Mouse (Mus musculus): ENCODE data around the gene Hspb3.

Gene Hspb3

GRCm38 (mm10) chr13:113634732-113635481 is 28.6 kb downstream of the Hspb3 start:
- DNase-seq = no peak

- DNase-seq = no peak
Measured at GRCm38 (mm10) chr13:113632506-113632905, 31.0 kb downstream of the Hspb3 start.

GRCm38 (mm10) chr13:113627601-113628000 is 35.9 kb downstream of the Hspb3 start:
- DNase-seq = no peak

- DNase-seq = no peak
Measured at GRCm38 (mm10) chr13:113622865-113623255, 40.6 kb downstream of the Hspb3 start.

- DNase-seq = no peak
Measured at GRCm38 (mm10) chr13:113622122-113622864, 41.2 kb downstream of the Hspb3 start.

GRCm38 (mm10) chr13:113619003-113619402 is 44.5 kb downstream of the Hspb3 start:
- DNase-seq = no peak

- DNase-seq = peak; percentile 83 to 85
Measured at GRCm38 (mm10) chr13:113617891-113618823, 45.3 kb downstream of the Hspb3 start, which contains the start of gene Snx18. TSS of gene Snx18 (minus strand) at chr13:113618564.

GRCm38 (mm10) chr13:113617338-113617890 is 46.1 kb downstream of the Hspb3 start:
- DNase-seq = peak; percentile 19 to 30

- DNase-seq = peak in 1 of 2 experiments; percentile 20
Measured at GRCm38 (mm10) chr13:113616751-113617337, 46.6 kb downstream of the Hspb3 start.

GRCm38 (mm10) chr13:113615971-113616671 is 47.4 kb downstream of the Hspb3 start:
- DNase-seq = no peak

GRCm38 (mm10) chr13:113615546-113615941 is 47.9 kb downstream of the Hspb3 start:
- DNase-seq = no peak

GRCm38 (mm10) chr13:113614635-113615545 is 48.6 kb downstream of the Hspb3 start:
- peak; percentile 65 to 84 for DNase-seq

- no peak for DNase-seq
Measured at GRCm38 (mm10) chr13:113613882-113614281, 49.6 kb downstream of the Hspb3 start.

GRCm38 (mm10) chr13:113613341-113613740 is 50.1 kb downstream of the Hspb3 start:
- DNase-seq = no peak
